Mouse (Mus musculus): ENCODE measurements around the gene Ltbp4. TPM values are rescaled to one million over a fixed set of nuclear protein-coding genes. Genes with fewer than 3 reads are reported as not detected.

Ltbp4 gene
- polyA plus RNA-seq, 1 experiment, result 28.2 TPM

GRCm38 (mm10) chr7:27314393-27314792 is 23.1 kb downstream of the Ltbp4 start:
- no peak overlapping the region for H3K27ac ChIP-seq (ENCODE audit: insufficient read depth, low read length)
- DNase-seq, result no peak
- 96% methylated on average over 3 of the region's 3 CpGs for WGBS
- H3K4me1 ChIP-seq (ENCODE audit: control insufficient read depth, insufficient read depth, low read length), result peaks cover 9% of the 10 kb centered on the region
- H3K27me3 ChIP-seq (ENCODE audit: control insufficient read depth, insufficient read depth, low read length), result no peaks in the 10 kb centered on the region
- H3K4me3 ChIP-seq (replicated peaks; ENCODE audit: insufficient read depth, low read depth, low read length), result no peak overlapping the region
- TF ChIP-seq CTCF (IDR thresholded peaks at IDR 0.05; ENCODE audit: borderline replicate concordance, insufficient read depth, low read depth, low read length) (no peak), POLR2A (IDR thresholded peaks at IDR 0.05; ENCODE audit: borderline replicate concordance, insufficient read depth, low read length) (no peak)

- Histone ChIP-seq H3K27ac (ENCODE audit: insufficient read depth, low read length) (no peak overlapping the region), H3K4me1 (ENCODE audit: control insufficient read depth, insufficient read depth, low read length) (peaks cover 9% of the 10 kb centered on the region), H3K27me3 (ENCODE audit: control insufficient read depth, insufficient read depth, low read length) (no peaks in the 10 kb centered on the region), H3K4me3 (replicated peaks; ENCODE audit: insufficient read depth, low read depth, low read length) (no peak overlapping the region)
- 95% methylated on average over 12 of the region's 12 CpGs for WGBS
- TF ChIP-seq CTCF (IDR thresholded peaks at IDR 0.05; ENCODE audit: borderline replicate concordance, insufficient read depth, low read depth, low read length) (no peak), POLR2A (IDR thresholded peaks at IDR 0.05; ENCODE audit: borderline replicate concordance, insufficient read depth, low read length) (no peak)
- no peak for DNase-seq
These were observed 25.7 kb downstream of the Ltbp4 start for GRCm38 (mm10) chr7:27311651-27312284.

GRCm38 (mm10) chr7:27310996-27311535 is 26.4 kb downstream of the Ltbp4 start:
- DNase-seq, result no peak
- H3K4me3 ChIP-seq (replicated peaks; ENCODE audit: insufficient read depth, low read depth, low read length), result no peak overlapping the region
- H3K27ac ChIP-seq (ENCODE audit: insufficient read depth, low read length), result no peak overlapping the region
- TF ChIP-seq POLR2A (IDR thresholded peaks at IDR 0.05; ENCODE audit: borderline replicate concordance, insufficient read depth, low read length) (no peak), CTCF (IDR thresholded peaks at IDR 0.05; ENCODE audit: borderline replicate concordance, insufficient read depth, low read depth, low read length) (no peak)
- WGBS, result 64% methylated on average over 8 of the region's 8 CpGs
- peaks cover 7% of the 10 kb centered on the region for H3K4me1 ChIP-seq (ENCODE audit: control insufficient read depth, insufficient read depth, low read length)
- no peaks in the 10 kb centered on the region for H3K27me3 ChIP-seq (ENCODE audit: control insufficient read depth, insufficient read depth, low read length)

- 8% methylated on average over 17 of the region's 17 CpGs for WGBS
- no peaks in the 10 kb centered on the region for H3K27me3 ChIP-seq (ENCODE audit: control insufficient read depth, insufficient read depth, low read length)
- H3K4me1 ChIP-seq (ENCODE audit: control insufficient read depth, insufficient read depth, low read length), result peaks cover 4% of the 10 kb centered on the region; the same call in 1 of the 2 replicates
- peak overlapping the region; percentile 25 for H3K4me3 ChIP-seq (replicated peaks; ENCODE audit: insufficient read depth, low read depth, low read length)
- DNase-seq, result peak; percentile 60 to 64
- no peak overlapping the region for H3K27ac ChIP-seq (ENCODE audit: insufficient read depth, low read length)
- TF ChIP-seq CTCF (IDR thresholded peaks at IDR 0.05; ENCODE audit: borderline replicate concordance, insufficient read depth, low read depth, low read length) (no peak), POLR2A (IDR thresholded peaks at IDR 0.05; ENCODE audit: borderline replicate concordance, insufficient read depth, low read length) (no peak)
These were observed 27.2 kb downstream of the Ltbp4 start for GRCm38 (mm10) chr7:27310306-27310705.

- TF ChIP-seq CTCF (IDR thresholded peaks at IDR 0.05; ENCODE audit: borderline replicate concordance, insufficient read depth, low read depth, low read length) (no peak), POLR2A (IDR thresholded peaks at IDR 0.05; ENCODE audit: borderline replicate concordance, insufficient read depth, low read length) (no peak)
- WGBS, result 76% methylated on average over 3 of the region's 3 CpGs
- Histone ChIP-seq H3K4me3 (replicated peaks; ENCODE audit: insufficient read depth, low read depth, low read length) (no peak overlapping the region), H3K27ac (ENCODE audit: insufficient read depth, low read length) (no peak overlapping the region), H3K27me3 (ENCODE audit: control insufficient read depth, insufficient read depth, low read length) (no peaks in the 10 kb centered on the region), H3K4me1 (ENCODE audit: control insufficient read depth, insufficient read depth, low read length) (peaks cover 4% of the 10 kb centered on the region; the same call in 1 of the 2 replicates)
- no peak for DNase-seq
These were observed 27.7 kb downstream of the Ltbp4 start for GRCm38 (mm10) chr7:27309832-27310231.

- TF ChIP-seq POLR2A (IDR thresholded peaks at IDR 0.05; ENCODE audit: borderline replicate concordance, insufficient read depth, low read length) (no peak), CTCF (IDR thresholded peaks at IDR 0.05; ENCODE audit: borderline replicate concordance, insufficient read depth, low read depth, low read length) (no peak)
- no peak overlapping the region for H3K27ac ChIP-seq (ENCODE audit: insufficient read depth, low read length)
- WGBS, result 21% methylated on average over 28 of the region's 28 CpGs
These were observed 28.5 kb downstream of the Ltbp4 start for GRCm38 (mm10) chr7:27308821-27309549.

GRCm38 (mm10) chr7:27307551-27307950 is 29.9 kb downstream of the Ltbp4 start:
- Histone ChIP-seq H3K27me3 (ENCODE audit: control insufficient read depth, insufficient read depth, low read length) (no peaks in the 10 kb centered on the region), H3K4me1 (ENCODE audit: control insufficient read depth, insufficient read depth, low read length) (peaks cover 4% of the 10 kb centered on the region; the same call in 1 of the 2 replicates), H3K4me3 (replicated peaks; ENCODE audit: insufficient read depth, low read depth, low read length) (no peak overlapping the region), H3K27ac (ENCODE audit: insufficient read depth, low read length) (no peak overlapping the region)
- WGBS, result 77% methylated on average over 9 of the region's 9 CpGs
- DNase-seq, result no peak
- no peak for TF ChIP-seq POLR2A (IDR thresholded peaks at IDR 0.05; ENCODE audit: borderline replicate concordance, insufficient read depth, low read length)
- TF ChIP-seq CTCF (IDR thresholded peaks at IDR 0.05; ENCODE audit: borderline replicate concordance, insufficient read depth, low read depth, low read length), result peak; percentile 33; the same call in 1 of the 2 replicates

More at GRCm38 (mm10) chr7:27308821-27309549, 28.5 kb downstream of the Ltbp4 start:
- Histone ChIP-seq H3K27me3 (ENCODE audit: control insufficient read depth, insufficient read depth, low read length) (no peaks in the 10 kb centered on the region), H3K4me3 (replicated peaks; ENCODE audit: insufficient read depth, low read depth, low read length) (no peak overlapping the region), H3K4me1 (ENCODE audit: control insufficient read depth, insufficient read depth, low read length) (peaks cover 4% of the 10 kb centered on the region; the same call in 1 of the 2 replicates)
- no peak for DNase-seq

Measured in cerebellum, adult 2 months (tissue).